Mouse (Mus musculus) left cerebral cortex, postnatal 14 days (tissue): ENCODE results near the gene Hdac6. TPM values are rescaled to one million over a fixed set of nuclear protein-coding genes. Genes with fewer than 3 reads are reported as not detected.
A peak's percentile ranks its signal among the peaks of the same experiment; 100 is the strongest.

Experiments used
- DNase-seq, 2 experiments: peaks; one replicate each; pipeline ENCODE4 v3.0.0; 2021 to 2022; ENCODE audit warnings: low spot score in 2 of 2, mixed read lengths in 1 of 2
- intact Hi-C: fragments of 180-260 bp; cut with DNase I; formaldehyde crosslinking; loops from one replicate; pipeline ENCODE4 v1.15.1; 2025
- long read RNA-seq, 2 experiments: library from polyadenylated mRNA; stranded (forward); transcript quantifications; one replicate each; pipeline ENCODE4 v2.0.0; 2021
- total RNA-seq, 2 experiments: library from RNA; stranded (reverse); gene quantifications; 2 replicates each; pipeline ENCODE4 v1.2.3; 2021

Hdac6 gene
- 10 to 100 TPM; 53.4 to 60.1 TPM for total RNA-seq
- long read RNA-seq, experiment 1, full-length matches to known transcripts, result 34 of 55 reads
- long read RNA-seq, experiment 1, partial matches to known transcripts, result 13 of 55 reads
- long read RNA-seq, experiment 1, other reads (novel, unspliced or antisense), result 8 of 55 reads
- long read RNA-seq, experiment 2, full-length matches to known transcripts, result 36 of 53 reads
- long read RNA-seq, experiment 2, partial matches to known transcripts, result 13 of 53 reads
- long read RNA-seq, experiment 2, other reads (novel, unspliced or antisense), result 4 of 53 reads

DNA sequence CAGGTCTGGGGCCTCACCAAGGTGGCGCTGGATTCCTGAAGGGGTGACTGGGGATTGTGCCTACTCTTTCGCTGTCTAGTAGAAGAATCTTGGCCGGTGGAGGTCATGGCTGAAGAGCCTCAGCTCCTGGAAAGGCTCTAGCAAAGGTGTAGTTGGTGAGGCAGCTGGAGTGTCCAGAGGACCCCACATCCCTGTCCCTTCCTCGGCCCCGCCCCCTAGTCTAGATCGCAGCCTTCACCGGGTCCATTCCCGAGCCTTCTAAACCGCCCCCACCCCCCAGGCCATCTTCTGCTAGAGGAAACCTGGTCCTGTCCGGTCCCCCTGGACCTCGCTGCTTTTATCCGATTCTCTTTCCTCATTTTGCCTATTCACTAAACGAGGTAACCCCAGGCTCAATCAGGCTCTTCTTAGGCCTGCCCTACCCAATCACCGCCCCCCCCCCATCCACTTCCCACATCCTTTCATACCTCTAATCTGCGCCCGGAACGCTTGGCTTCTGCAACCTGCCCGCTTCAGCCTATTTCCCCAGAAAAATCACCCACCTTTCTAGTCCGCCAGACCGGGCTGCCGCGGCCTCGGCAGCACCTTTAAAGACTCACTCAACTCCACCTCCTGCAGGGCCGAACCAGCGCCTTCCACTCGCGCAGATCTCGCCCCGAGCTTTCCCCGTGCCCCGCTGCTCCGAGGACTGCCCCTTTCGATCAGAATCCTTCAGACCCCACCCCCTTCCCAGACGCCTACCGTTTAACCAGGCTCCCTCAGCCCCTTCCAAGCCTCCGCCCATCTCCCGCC, at the start of gene Hdac6:
Hdac6 (minus strand) TSS at position 782 of the 792 bp plus-strand sequence.
- intact Hi-C loops, result no loop called here
- no peak for DNase-seq

DNA sequence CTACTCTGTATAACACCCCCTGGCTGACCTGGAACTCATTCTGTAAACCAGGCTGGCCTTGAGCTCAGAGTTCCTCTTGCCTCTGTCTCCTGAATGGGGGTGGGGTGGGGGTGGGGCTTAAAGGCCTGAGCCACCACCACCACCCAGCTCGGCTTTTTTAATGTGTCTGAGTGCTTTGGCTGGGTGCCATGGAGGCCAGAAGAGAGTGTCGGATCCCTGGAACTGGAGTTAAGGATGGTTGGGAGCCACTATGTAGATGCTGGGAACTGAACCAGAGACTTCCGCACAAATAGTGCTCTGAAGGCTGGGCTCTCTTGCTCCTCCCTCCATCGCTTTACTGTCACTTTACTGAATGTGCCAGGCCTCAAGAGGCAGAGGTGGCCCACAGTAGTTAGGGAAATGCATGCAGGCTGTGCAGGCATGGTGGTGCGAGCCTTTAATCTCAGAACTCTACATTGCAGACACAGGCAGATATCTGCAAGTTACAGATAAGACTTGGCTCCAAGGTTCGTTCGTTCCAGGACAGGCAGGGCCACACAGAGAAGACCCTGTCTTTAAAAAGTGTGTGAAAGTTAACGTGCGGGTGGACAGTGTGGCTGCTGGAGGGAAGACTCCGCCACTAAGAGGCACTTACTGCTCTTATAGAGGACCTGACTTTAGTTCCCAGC, 45.5 kb upstream of the Hdac6 start:
- intact Hi-C loops, result no loop called here
- no peak for DNase-seq

DNA sequence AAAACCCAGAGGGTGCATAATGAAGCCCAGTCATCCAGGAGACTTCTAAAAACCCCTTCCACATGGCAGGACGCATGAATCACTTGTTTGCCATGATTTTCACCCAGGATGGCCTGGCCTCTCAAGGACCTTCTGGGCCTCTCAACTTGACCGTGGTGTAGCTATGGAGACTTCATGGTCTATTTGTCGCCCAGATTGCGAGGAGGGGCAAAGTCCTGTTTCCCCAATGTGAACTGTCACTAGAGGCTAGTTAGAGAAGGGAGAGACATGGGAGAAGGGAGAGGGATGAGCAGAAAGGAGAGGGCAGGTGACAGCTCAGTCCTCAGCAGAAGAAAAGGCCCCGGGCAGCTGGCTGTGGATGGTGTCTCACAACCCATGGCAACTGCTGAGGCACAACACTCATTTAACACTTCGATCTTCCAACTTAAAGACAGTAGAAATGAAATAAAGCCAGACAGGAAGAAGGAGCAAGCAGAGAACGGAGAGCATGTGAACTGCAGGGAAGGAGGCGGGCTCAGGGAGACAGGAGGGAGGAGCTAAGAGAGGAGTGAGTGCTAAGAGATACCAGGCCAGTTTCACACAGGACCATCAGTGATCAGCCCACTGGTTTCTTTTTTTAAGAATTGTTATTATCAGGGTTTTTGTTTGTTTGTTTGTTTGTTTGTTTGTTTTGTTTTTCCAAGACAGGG, 44.8 kb upstream of the Hdac6 start:
- intact Hi-C loops, result no loop called here
- no peak for DNase-seq

DNA sequence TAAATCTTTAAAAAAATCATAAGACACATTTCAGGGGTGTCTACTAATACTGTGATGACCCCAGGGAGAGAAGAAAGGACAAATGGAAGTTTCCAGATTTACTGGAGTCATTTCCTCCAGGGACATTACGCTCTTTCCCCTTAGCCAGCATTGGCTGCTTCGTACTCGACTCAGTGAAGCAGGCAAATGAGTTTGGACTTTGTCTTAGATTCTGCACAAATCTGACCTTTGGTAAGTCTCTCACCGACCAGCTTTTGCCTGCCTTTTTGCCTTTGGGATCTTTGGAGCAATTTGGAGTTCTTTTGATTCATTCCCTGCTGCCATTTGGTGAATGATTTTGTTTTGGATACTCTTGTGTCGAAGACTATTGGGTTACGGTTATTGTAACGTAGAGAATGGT, 33.7 kb upstream of the Hdac6 start:
- DNase-seq, result no peak
- intact Hi-C loops, result no loop called here

DNA sequence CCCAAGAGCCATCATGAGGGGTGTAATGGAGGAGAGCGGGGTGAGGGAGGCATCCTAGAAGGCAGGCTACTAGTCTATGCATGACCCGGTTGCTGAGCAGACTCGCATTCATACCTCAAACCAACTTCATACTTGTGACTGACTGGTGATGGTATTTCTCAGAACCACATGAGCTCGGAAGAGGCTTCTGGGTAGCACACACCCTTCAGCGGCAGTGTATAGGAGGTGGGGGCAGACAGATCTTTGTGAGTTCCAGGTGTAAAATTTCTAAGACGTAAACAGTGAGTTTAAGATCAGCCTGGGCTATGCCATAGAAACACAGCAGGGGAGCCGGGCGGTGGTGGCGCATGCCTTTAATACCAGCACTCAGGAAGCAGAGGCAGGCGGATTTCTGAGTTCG, 30.2 kb upstream of the Hdac6 start, which contains the start of gene Gata1:
Gata1 (minus strand) TSS at position 180 of the 400 bp plus-strand sequence.
- no peak for DNase-seq
- intact Hi-C loops, result no loop called here

DNA sequence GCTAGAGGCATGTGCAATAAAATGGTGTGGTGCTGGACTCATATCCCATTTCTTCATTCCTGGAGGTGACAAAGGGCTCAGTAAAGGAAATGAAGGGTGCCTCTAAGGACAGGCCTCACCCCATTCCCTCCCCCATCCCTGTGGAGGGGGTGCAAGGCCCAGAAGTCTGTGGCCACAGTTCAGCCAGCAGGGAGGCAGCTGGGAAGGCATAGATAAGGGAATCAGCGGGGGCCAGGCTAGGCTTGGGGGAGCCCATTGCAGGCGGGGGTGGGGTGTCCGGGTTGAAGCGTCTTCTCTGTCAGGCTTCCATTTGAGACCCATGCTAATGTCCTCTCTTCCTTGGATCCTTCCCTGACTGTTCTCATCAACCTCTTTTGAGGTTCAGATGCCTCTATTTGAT, 23.6 kb upstream of the Hdac6 start:
- DNase-seq, result no peak
- intact Hi-C loops, result no loop called here

DNA sequence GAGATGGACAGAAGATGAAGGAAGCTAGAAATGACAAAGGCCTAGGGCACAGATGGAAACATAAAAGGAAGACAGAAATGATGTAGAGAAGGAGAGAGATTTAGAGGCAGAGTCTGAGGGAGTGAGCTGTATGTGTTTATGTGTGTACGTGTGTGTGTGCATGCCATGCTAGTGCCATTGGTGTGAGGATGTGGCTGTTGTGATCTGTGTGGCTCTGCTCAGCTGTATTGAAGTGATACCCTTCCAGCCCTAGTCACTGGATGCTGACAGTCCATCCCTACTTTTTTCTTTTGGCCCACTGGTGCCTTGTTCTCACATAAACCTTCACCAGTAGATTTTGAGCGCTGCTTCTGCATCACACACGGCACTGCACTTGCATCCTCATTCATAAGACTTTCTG, 21.2 kb upstream of the Hdac6 start:
- no peak for DNase-seq
- intact Hi-C loops, result no loop called here

DNA sequence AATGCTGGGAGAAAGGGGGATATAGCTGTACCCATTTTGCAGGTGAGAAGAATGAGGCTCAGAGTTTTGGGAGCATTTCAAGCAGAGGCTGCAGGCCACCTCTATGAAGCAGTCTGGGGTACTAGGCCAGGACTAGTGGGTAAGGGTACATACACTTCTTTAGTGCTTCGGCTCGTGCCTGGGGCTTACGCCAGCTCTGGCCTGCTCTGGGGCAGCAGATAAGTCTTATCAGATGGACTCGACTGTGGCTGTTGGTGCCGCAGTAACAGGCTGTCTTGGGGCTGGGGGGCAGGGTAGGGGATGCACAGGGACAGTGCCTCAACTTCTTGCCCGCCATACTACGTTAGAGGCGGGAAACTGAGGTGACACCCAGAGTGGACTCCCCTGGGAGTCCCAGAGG, 20.5 kb upstream of the Hdac6 start:
- DNase-seq, result no peak
- intact Hi-C loops, result no loop called here

DNA sequence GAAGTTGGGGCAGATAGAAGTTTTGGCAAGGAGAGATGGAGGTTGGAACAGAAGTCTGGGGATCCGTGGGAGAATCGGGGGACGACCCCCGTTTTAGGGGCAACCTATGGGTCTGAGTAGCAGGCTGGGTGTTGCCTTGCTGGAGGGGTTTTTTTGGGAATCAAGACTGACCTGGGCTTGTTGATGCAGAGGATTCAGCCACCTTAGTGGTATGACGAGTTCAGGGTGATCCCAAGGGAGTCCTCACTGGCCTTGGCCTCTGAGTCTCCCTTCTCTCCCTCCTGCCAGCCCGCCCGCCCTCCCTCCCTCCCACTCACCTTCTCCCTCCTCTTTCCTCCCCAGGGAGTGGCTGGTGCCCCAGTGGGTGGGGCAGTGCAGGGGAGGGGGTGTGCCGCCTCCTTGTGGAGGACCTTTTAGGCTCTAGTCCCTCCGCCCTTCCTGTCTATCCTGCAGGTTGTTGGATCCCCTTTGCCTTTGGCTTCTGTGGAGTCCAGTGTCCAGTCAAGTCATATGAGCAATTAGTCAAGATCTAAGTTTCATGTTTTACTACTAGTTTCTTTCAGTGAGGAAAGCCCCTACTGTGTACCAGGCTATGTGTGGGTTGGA, 20.0 kb upstream of the Hdac6 start:
- no peak for DNase-seq
- intact Hi-C loops, result no loop called here

DNA sequence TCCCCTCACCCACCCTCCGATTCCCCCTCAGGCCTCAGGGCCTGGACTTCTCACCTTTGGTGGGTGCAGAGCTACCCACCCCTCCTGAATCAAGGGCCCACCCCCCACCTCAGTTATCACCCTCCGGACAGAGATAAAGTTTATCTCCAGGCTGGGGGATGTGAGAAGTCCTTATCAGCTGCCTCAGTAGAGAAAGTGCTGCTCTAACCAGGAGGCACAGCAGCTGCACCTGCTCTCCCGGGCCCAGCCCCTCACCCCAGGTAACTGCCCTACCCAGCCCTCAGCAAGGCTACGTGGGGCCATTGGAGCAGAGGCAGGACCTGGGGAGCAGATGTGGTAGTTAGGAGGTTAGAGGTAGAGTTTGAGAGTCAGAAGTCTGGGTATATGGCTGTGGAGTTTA, 18.5 kb upstream of the Hdac6 start:
- DNase-seq, result no peak
- intact Hi-C loops, result no loop called here

DNA sequence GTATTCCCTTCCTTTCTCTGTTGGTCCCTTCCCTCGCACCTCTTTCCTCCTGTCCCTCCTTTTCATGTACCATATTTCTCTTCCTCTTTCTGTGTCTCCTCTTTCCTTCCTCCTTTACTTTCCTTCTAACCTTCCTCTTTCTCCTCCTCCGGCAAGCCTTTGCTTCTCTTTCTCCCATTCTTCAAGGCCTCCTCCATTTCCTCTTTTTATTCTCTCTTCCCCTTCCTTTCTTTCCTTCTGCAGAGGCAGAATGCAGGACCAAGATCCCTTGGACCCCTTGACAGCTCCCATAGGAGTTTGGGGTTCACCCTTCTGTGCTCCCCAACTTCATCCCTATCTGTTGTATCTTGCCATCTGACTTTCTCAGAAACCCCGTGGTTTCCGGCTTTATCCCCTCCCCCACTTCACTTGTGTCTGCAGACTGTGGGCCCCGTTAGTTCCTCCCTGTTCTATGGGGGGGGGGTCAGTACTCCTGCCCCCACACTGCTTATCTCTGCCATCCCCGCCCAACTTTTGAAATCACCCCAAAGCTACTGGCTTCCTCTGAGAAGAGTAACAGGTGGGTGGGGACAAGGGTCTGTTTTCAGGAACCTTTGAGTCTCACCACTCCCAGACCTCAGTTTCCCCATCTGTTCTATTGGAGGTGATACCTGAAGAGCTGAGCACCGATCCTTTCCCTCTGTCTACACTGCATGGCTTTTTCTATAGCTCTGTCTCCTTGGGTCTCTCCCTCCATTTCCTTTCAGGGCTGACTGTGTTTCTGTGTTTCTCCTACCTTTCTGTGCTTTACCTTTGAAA, 16.3 kb upstream of the Hdac6 start:
- no peak for DNase-seq
- intact Hi-C loops, result no loop called here

DNA sequence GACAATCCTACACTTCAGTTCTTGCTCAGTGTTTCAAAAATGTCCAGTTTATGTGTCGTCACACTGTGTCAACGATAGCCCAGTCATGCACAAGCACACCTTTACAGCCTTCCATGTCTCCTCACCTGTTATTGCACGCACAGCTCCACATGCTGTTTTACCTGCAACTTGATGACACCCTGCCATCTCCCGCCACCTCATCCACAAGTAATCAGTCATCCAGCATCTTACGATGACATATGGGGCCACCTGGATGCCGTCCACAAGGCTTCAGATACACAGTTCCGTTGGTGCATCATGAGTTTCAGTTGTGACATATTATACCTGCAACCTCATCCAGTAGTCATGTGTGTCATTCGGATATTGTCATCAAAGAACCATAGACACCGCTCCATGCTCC, 11.2 kb upstream of the Hdac6 start:
- no peak for DNase-seq
- intact Hi-C loops, result loop anchor here (10.0 kb wide), 1 partner anchor 106 kb away; no protein-coding TSS in a partner anchor

DNA sequence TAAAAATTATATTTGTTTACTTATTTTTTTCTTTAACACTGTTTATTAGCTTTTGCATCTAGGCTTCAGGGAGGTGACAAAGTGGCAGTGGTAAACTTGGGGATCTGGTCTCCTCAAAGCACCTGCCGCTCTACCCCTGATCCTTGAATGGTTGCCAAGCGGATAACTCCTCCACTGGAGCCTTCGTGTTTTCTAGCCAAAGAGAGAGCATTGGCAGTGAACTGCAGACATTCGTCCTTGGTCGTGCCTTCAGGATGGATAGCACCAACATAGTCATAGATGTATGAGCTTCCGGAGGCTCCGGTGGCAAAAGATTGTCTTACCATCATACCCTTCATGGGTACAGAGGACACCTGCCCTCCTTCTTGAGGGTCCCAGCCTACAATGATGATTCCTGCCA, 2.4 kb upstream of the Hdac6 start:
- intact Hi-C loops, result loop anchor here (10.0 kb wide), 1 partner anchor 115 kb away; no protein-coding TSS in a partner anchor
- DNase-seq, result no peak

DNA sequence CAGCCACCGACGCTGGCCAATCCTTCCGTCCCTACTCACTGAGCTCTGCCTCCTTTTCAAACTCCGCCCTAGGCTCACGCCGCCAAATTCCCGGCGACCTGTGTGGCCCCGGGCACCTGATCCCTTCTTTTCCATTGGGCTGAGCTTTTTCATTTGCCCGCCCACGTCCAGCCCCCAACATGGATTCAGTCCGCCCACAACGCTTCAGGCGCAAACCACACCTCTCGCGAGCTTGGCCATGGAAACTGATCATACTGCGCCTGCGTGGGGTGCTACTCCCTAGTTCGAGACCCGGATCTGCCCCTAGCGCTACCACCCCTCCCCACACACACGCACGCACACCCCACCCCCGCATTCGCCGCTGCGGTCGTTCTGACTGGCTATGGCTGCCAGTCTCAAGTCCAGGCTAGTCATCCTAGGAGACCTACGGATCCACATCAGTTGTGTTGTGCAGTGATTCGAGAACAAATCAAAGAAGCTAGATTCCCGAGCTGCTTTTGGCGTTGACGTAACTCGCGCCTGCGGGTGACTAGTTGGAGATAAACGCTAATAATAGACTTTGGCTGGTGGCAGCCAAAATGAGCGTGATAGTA, 307 bp upstream of the Hdac6 start:
- intact Hi-C loops, result no loop called here
- DNase-seq, result peak; percentile 93 to 98

DNA sequence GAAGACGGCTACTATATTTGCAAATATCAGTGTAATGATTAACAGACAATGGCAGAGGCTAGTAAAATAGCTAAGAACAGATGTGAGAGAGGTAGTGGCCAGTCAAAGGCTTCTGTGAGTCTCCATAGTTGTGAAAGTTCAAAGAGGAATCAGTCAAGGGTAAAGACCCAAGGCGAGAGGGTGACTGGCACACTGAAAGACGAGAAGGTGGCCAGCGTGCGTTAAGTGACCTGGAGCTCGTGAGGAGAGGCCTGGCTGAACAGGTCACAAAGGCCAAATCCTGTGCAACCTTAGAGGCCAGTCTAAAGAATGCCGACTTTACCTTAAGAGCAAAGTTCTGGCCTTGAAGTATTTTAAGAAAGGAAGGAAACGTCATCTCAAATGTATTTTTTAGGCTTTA, 2.1 kb downstream of the Hdac6 start:
- no peak for DNase-seq
- intact Hi-C loops, result no loop called here

DNA sequence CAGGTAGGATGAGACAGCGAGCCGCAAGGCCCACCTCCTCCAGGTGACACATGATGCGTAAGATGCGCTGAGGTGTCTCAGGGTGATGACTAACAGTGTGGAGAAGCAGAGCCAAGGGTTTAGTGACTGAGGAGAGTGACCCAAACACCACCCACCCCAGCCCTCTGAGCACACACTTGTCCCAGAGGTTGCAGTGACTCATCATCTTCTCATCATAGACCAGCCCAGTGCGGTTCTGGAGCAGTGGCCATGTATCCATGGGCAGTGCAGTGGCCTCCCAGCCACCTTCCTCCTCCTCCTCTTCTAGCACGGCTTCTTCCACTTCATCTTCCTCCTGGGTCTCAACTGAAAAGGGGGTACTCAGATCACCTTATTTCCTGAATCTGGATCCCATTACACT, 10.0 kb downstream of the Hdac6 start:
- intact Hi-C loops, result loop anchor here (10.0 kb wide), 1 partner anchor 63 kb away; the partner anchor contains the start of gene Pim2
- no peak for DNase-seq

DNA sequence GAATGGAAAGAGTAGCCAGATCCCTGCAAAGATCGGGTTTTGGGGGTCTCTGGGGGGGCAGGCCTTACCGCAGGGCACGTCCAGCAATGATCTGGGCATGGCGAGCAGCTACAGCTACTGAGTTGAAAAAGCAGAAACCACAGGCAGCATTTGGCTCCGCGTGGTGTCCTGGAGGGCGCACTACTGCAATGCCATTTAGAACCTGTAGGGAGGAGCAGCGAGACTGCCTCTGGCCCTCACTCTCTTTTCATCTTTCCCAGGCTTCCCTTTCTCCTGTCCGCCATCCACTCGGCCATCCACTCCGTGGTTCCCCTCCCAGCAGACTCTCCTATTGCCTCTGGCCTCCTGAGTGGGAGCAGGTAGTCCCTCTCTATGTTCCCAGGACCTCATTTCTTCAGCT, 10.8 kb downstream of the Hdac6 start:
- DNase-seq, result no peak
- intact Hi-C loops, result loop anchor here (10.0 kb wide), 1 partner anchor 62 kb away; the partner anchor contains the start of gene Pim2

DNA sequence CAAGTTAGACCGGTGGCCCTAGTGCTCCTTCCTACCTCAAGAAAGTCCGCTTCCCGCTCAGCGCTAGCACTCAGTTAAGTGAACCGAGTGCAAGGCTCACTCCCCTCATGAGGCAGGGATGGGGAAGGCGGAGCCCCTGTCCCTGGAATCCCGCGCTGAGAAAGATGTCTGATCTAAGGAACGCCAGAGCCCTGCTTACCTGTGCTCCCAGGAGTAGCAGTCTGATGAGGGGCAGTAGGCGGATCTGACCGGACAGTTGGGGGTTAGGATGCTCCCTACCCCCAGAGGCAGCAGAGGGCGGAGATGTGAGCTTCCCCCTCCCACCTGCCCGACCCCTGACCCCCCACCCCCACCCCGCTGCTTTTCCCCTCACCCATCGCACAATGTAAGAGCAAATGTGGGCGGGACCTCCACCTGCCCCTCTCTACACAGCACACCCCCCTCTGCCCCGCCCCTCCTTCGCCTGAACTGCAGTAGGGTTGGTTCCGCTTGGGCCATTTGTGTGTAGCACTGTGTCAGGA, 19.4 kb downstream of the Hdac6 start, which contains the start of gene Eras:
Eras (minus strand) TSS at position 338 of the 521 bp plus-strand sequence.
- intact Hi-C loops, result loop anchor here (10.0 kb wide), 1 partner anchor 206 kb away; the partner anchor contains the start of gene Wdr13
- no peak for DNase-seq
